Mouse (Mus musculus) midbrain, embryonic 14.5 days (tissue): ENCODE data around the gene Muc5b. TPM values are rescaled to one million over a fixed set of nuclear protein-coding genes. Genes with fewer than 3 reads are reported as not detected.
"Not testable (repeated sequence)": the region's sequence is repeated elsewhere in the genome, so short reads cannot be mapped to it uniquely, and the experiment has no call there.

Experiments
- ATAC-seq: fragments of 200-750 bp; cut with Nextera tagmentation; 2 replicates; pipeline ENCODE4 v1.8.0; 2017; ENCODE audit warnings: moderate number of reproducible peaks, moderate library complexity; ENCODE audit not compliant: low FRiP score, low TSS enrichment
- DNase-seq: peaks from one replicate; pipeline ENCODE4 v3.0.0-alpha.2; 2015
- H3K27ac ChIP-seq: fragments of 300-500 bp; sonication (generic); replicated peaks from 2 replicates; pipeline ENCODE4 v1.5.1; 2014; ENCODE audit warnings: mild to moderate bottlenecking, low read depth, low read length, moderate library complexity
- H3K27me3 ChIP-seq: fragments of 300-500 bp; sonication (generic); 2 replicates; pipeline ENCODE4 v1.6.1; 2014; ENCODE audit warnings: low read length, control low read depth, mixed read lengths; ENCODE audit not compliant: control insufficient read depth, insufficient read depth
- H3K36me3 ChIP-seq: fragments of 300-500 bp; sonication (generic); 2 replicates; pipeline ENCODE4 v1.6.1; 2014; ENCODE audit warnings: low read length, control low read depth; ENCODE audit not compliant: control insufficient read depth, insufficient read depth
- H3K4me1 ChIP-seq: fragments of 300-500 bp; sonication (generic); 2 replicates; pipeline ENCODE4 v1.6.1; 2014; ENCODE audit warnings: mild to moderate bottlenecking, antibody characterized with exemption, low read length, control low read depth; ENCODE audit not compliant: control insufficient read depth, insufficient read depth
- H3K4me2 ChIP-seq: fragments of 300-500 bp; sonication (generic); 2 replicates; pipeline ENCODE4 v1.6.1; 2014; ENCODE audit warnings: mild to moderate bottlenecking, low read length, moderate library complexity
- H3K4me3 ChIP-seq: fragments of 300-500 bp; sonication (generic); replicated peaks from 2 replicates; pipeline ENCODE4 v1.5.1; 2014; ENCODE audit warnings: low read depth, low read length
- H3K9ac ChIP-seq: fragments of 300-500 bp; sonication (generic); replicated peaks from 2 replicates; pipeline ENCODE4 v1.6.1; 2014; ENCODE audit warnings: mild to moderate bottlenecking, low read length, moderate library complexity
- H3K9me3 ChIP-seq: fragments of 300-500 bp; sonication (generic); 2 replicates; pipeline ENCODE4 v1.6.1; 2016; ENCODE audit warnings: low read length, control low read depth, mixed read lengths; ENCODE audit not compliant: control insufficient read depth
- WGBS: fragments of 180-500 bp; shearing (Covaris S2); extraction: QIAGEN DNeasy Blood & Tissue Kit; methylation state at CpG from one replicate; pipeline ENCODE4 v1.1.7; 2014; 5-methylcytosine and 5-hydroxymethylcytosine counted together
- polyA plus RNA-seq: library from polyadenylated mRNA; unstranded; fragments of >200 nt; fragmentation: Nextera tagmentation; extraction: Ambion mirVana; gene quantifications from 2 replicates; pipeline ENCODE4 v1.2.1, GENCODE M21; 2014

The Muc5b gene
- 0.03 and 0.04 TPM in 2 replicates for polyA plus RNA-seq

DNA sequence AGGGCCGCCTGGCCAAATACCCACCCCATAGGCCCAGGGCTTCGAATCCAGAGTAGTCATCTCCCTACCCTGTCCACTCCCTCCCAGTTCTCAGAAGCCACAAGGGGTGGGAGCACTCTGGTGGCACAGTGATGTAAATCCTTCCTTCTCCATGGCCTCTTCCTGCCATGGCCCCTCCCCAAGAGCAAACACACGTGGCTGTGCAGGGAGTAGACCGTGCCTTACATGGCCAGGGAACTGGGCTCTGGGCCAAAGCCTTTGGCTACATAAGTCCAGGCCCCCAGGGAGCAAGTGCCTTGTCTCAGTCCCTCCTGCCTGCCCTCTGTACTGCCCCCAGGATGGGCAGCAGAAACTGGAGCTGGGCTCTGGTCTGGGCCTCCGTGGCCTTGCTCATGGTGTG, at the start of gene Muc5b:
Gene Muc5b (plus strand): TSS at position 292 of the 400 bp plus-strand sequence.
- 61% methylated on average over 5 of the region's 5 CpGs for WGBS
- Histone ChIP-seq H3K9me3 (no peaks in the 10 kb centered on the region), H3K4me3 (no peak within 1 kb of the TSS), H3K4me2 (no peak within 1 kb of the TSS), H3K4me1 (no peaks in the 10 kb centered on the region), H3K27me3 (no peaks in the 10 kb centered on the region), H3K27ac (no peak within 1 kb of the TSS), H3K9ac (no peak within 1 kb of the TSS), H3K36me3 (no peaks in the 10 kb centered on the region)
- DNase-seq = peak; percentile 14
- ATAC-seq = no peak

DNA sequence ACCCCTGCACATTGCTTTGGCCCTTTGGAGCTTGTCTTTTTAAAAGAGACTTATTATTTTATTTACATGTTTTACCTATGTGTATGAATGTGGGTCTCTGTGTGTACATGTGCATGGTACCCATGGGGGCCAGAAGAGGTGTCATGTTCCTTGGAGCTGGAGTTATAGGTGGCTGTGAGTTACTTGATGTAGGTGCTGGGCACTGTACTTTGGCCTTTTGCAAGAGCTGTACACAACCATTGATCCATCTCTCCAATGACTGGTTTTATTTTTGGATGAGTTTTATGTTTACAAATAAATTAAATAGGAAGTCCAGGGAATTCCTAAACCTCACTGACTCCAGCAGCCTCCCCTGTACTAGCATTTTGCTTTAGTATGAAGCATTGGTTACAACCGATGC, 44.6 kb upstream of the Muc5b start:
- 97% methylated on average over 1 of the region's 1 CpGs for WGBS
- Histone ChIP-seq H3K4me1 (no peaks in the 10 kb centered on the region), H3K9ac (no peak overlapping the region), H3K27ac (no peak overlapping the region), H3K9me3 (no peaks in the 10 kb centered on the region), H3K4me2 (no peak overlapping the region), H3K36me3 (no peaks in the 10 kb centered on the region), H3K27me3 (no peaks in the 10 kb centered on the region), H3K4me3 (no peak overlapping the region)
- no peak for ATAC-seq
- DNase-seq = no peak

DNA sequence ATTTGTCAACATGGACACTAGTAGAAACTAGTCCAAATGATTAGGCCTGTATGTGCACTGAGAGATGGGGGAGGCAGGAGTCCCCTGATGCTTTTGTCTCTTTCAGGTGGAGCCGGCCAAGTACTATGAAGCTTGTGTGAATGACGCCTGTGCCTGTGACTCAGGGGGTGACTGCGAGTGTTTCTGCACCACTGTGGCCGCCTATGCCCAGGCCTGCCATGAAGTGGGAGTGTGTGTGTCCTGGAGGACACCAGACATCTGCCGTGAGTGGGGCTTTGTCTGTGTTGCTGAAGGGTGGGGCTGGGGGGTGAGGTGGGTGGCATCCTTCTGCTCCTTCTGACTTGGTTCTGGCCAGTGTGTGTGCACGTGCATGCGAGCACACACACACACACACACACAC, 35.7 kb upstream of the Muc5b start:
- Histone ChIP-seq H3K9ac (no peak overlapping the region), H3K4me3 (no peak overlapping the region), H3K9me3 (no peaks in the 10 kb centered on the region), H3K36me3 (no peaks in the 10 kb centered on the region), H3K4me2 (no peak overlapping the region), H3K27me3 (no peaks in the 10 kb centered on the region), H3K4me1 (no peaks in the 10 kb centered on the region), H3K27ac (no peak overlapping the region)
- WGBS = 94% methylated on average over 7 of the region's 7 CpGs
- ATAC-seq (no peak), DNase-seq (no peak)

DNA sequence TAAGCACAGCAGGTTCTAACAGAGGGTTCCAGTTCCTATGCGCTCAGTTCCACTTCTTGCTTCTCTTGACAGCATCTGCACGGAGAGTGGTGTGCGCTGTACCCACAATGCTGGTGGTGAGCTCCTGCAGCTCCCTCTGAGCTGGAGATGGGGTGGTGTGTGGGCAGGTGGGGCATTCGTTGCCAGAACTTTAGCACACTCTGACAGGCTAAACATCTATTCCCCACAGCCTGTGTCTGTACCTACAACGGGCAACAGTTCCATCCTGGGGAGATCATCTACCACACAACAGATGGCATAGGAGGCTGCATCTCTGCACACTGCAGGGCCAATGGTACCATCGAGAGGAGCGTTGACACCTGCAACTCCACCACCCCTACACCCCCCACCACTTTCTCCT, 33.5 kb upstream of the Muc5b start:
- H3K27me3 ChIP-seq = no peaks in the 10 kb centered on the region
- DNase-seq = no peak
- no peaks in the 10 kb centered on the region for H3K4me1 ChIP-seq
- no peaks in the 10 kb centered on the region for H3K36me3 ChIP-seq
- H3K4me2 ChIP-seq = no peak overlapping the region
- no peak for ATAC-seq
- no peak overlapping the region for H3K27ac ChIP-seq
- no peak overlapping the region for H3K9ac ChIP-seq
- no peak overlapping the region for H3K4me3 ChIP-seq
- H3K9me3 ChIP-seq = no peaks in the 10 kb centered on the region
- 92% methylated on average over 7 of the region's 7 CpGs for WGBS

DNA sequence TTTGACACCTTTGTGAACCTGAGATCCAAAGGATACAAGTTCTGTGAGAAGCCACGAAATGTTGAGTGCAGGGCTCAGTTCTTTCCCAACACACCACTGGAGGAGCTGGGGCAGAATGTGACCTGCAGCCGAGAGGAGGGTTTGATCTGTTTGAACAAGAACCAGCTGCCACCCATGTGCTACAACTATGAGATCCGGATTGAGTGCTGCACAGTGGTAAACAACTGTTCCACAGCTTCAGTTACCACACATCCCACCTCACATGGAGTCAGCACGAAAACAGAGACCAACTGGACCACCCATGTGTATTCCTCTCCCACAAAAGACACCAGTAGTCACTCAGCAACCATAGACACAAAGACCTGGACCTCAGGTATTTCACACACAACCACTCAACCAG, 31.0 kb upstream of the Muc5b start:
- H3K9me3 ChIP-seq, H3K4me1 ChIP-seq, ATAC-seq, DNase-seq, H3K4me3 ChIP-seq, H3K27me3 ChIP-seq, H3K36me3 ChIP-seq, H3K4me2 ChIP-seq, H3K27ac ChIP-seq, H3K9ac ChIP-seq: not testable (repeated sequence)
- no CpG with 5 or more reads among the region's 4 CpGs for WGBS

DNA sequence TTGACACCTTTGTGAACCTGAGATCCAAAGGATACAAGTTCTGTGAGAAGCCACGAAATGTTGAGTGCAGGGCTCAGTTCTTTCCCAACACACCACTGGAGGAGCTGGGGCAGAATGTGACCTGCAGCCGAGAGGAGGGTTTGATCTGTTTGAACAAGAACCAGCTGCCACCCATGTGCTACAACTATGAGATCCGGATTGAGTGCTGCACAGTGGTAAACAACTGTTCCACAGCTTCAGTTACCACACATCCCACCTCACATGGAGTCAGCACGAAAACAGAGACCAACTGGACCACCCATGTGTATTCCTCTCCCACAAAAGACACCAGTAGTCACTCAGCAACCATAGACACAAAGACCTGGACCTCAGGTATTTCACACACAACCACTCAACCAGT, 28.9 kb upstream of the Muc5b start:
- not testable (repeated sequence) for H3K9me3 ChIP-seq, H3K9ac ChIP-seq, H3K36me3 ChIP-seq, H3K4me2 ChIP-seq, H3K27me3 ChIP-seq, H3K27ac ChIP-seq, H3K4me1 ChIP-seq, H3K4me3 ChIP-seq, ATAC-seq, DNase-seq
- WGBS = no CpG with 5 or more reads among the region's 4 CpGs

DNA sequence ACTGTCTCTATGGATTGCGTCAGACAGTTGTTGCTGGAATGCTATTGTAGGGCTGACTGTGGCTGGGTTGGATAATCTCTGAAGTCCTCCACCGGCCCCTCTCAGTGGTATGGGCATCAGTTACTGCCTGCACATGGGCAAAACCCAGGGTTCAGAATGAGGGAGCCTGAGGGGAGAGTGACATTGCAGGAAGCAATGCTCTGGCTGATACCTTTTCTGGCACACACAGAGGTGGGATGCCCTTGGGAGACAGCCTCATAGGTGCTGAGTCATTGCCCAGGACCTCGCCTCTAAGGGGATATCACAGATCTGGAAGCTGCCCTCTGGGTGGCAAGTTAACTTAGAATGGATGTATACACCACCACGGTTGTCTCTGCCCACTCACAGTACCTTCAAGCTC, 25.5 kb upstream of the Muc5b start:
- no peak for ATAC-seq

DNA sequence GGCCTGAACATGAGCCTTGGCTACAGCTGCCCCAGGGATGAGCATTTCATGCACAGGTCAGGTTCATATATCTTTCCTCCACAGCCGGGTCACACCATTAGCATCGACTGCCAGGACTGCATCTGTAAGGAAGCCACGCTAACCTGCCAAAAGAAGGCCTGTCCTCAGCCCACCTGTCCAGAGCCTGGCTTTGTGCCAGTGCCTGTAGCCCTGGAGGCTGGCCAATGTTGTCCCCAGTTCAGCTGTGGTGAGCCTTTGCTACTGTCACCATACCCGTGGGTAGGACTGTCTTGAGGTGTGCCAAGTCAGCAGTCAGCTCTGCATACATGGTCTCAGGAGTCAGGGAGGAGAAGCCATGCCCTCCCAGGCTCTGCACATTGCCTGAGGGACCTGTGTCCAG, 23.5 kb upstream of the Muc5b start:
- no peak overlapping the region for H3K4me3 ChIP-seq
- no peak overlapping the region for H3K27ac ChIP-seq
- no peak overlapping the region for H3K9ac ChIP-seq
- H3K27me3 ChIP-seq = no peaks in the 10 kb centered on the region
- H3K36me3 ChIP-seq = no peaks in the 10 kb centered on the region
- DNase-seq (no peak), ATAC-seq (no peak)
- 0 out of 2 replicates have a peak, but pooled peaks cover 4% of the 10 kb centered on the region for H3K4me1 ChIP-seq
- H3K4me2 ChIP-seq = no peak overlapping the region
- 85% methylated on average over 4 of the region's 4 CpGs for WGBS
- no peaks in the 10 kb centered on the region for H3K9me3 ChIP-seq

More for the DNA sequence above, 25.5 kb upstream of the Muc5b start:
- H3K4me1 ChIP-seq = 0 out of 2 replicates have a peak, but pooled peaks cover 4% of the 10 kb centered on the region
- H3K27ac ChIP-seq = no peak overlapping the region
- H3K36me3 ChIP-seq = no peaks in the 10 kb centered on the region
- H3K9me3 ChIP-seq = no peaks in the 10 kb centered on the region
- no peak for DNase-seq
- H3K27me3 ChIP-seq = no peaks in the 10 kb centered on the region
- no peak overlapping the region for H3K4me3 ChIP-seq
- 84% methylated on average over 4 of the region's 4 CpGs for WGBS
- H3K4me2 ChIP-seq = no peak overlapping the region
- H3K9ac ChIP-seq = no peak overlapping the region

DNA sequence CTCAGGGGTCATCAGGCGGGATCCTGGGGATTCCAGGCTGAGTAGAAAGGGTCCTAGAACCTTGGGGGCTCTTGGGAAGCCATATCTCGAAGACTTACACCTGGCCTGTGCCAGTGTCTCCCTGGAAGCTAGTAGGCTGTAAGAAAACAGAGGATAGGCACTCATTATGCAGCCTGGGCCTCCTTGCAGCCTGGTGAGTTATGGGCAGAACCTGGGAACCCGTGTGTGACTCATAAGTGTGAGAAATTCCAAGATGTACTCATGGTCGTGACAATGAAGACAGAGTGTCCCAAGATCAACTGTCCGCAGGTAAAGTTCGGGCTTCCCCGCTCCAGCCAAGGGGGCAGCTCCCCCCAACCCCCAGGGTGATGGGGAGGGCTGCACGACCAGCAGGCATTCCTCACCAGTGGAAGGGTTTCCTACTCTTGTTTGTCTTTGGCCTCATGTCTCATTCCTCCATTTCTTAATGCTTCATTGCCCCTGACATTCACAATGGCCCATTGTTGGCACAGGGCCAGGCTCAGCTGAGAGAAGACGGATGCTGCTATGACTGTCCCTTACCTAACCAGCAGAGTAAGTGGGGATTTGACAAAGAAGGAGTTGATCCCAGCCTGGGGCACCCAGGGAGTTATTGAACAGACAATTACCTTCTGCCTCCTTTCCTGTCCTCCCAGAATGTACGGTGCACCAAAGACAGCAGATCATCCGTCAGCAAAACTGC, 21.4 kb upstream of the Muc5b start:
- no peaks in the 10 kb centered on the region for H3K36me3 ChIP-seq
- no peak overlapping the region for H3K27ac ChIP-seq
- no peaks in the 10 kb centered on the region for H3K9me3 ChIP-seq
- no peaks in the 10 kb centered on the region for H3K27me3 ChIP-seq
- no peak overlapping the region for H3K4me2 ChIP-seq
- peak; percentile 50 for DNase-seq
- H3K9ac ChIP-seq = no peak overlapping the region
- 0 out of 2 replicates have a peak, but pooled peaks cover 4% of the 10 kb centered on the region for H3K4me1 ChIP-seq
- 62% methylated on average over 11 of the region's 11 CpGs for WGBS
- ATAC-seq = no peak
- H3K4me3 ChIP-seq = no peak overlapping the region
